Mouse (Mus musculus) macrophage (primary cell): ENCODE results near the gene Cyp4b1. TPM values are rescaled to one million over a fixed set of nuclear protein-coding genes. Genes with fewer than 3 reads are reported as not detected.

Experiments used
- H3K27ac ChIP-seq: fragments of 350-480 bp; formaldehyde crosslinking; 2 replicates; pipeline ENCODE4 v1.9.0; 2021
- H3K36me3 ChIP-seq: fragments of 350-480 bp; formaldehyde crosslinking; 2 replicates; pipeline ENCODE4 v1.9.0; 2021; ENCODE audit errors: inconsistent target
- H3K4me3 ChIP-seq: fragments of 350-480 bp; formaldehyde crosslinking; 2 replicates; pipeline ENCODE4 v1.9.0; 2021; ENCODE audit errors: inconsistent target
- H3K79me2 ChIP-seq: fragments of 350-480 bp; formaldehyde crosslinking; 2 replicates; pipeline ENCODE4 v1.9.0; 2021; ENCODE audit errors: inconsistent target
- WGBS: methylation state at CpG from one replicate; pipeline ENCODE4 v1.1.7; 2026; ENCODE audit warnings: inconsistent platforms; ENCODE audit not compliant: missing documents; 5-methylcytosine and 5-hydroxymethylcytosine counted together
- polyA plus RNA-seq: library from polyadenylated mRNA; stranded (reverse); fragments of 250-400 nt; gene quantifications from 3 replicates; pipeline ENCODE4 v1.2.4, GENCODE M21; 2018; ENCODE audit warnings: inconsistent platforms

Gene Cyp4b1
- polyA plus RNA-seq, 1 experiment from 2014 or later, result not detected

GRCm38 (mm10) chr4:115596824-115597336 is 50.6 kb downstream of the Cyp4b1 start:
- WGBS, result 79% methylated on average over 2 of the region's 2 CpGs
- Histone ChIP-seq H3K36me3 (no peaks in the 10 kb centered on the region), H3K79me2 (no peaks in the 10 kb centered on the region), H3K27ac (no peak overlapping the region), H3K4me3 (no peak overlapping the region)

GRCm38 (mm10) chr4:115596357-115596756 is 51.2 kb downstream of the Cyp4b1 start:
- Histone ChIP-seq H3K79me2 (no peaks in the 10 kb centered on the region), H3K4me3 (no peak overlapping the region), H3K27ac (no peak overlapping the region), H3K36me3 (no peaks in the 10 kb centered on the region)
- WGBS, result 94% methylated on average over 1 of the region's 1 CpGs

- Histone ChIP-seq H3K4me3 (no peak overlapping the region), H3K36me3 (no peaks in the 10 kb centered on the region), H3K79me2 (no peaks in the 10 kb centered on the region), H3K27ac (no peak overlapping the region)
These were observed 64.5 kb downstream of the Cyp4b1 start for GRCm38 (mm10) chr4:115583036-115583435.

GRCm38 (mm10) chr4:115575776-115576175 is 71.7 kb downstream of the Cyp4b1 start:
- Histone ChIP-seq H3K79me2 (no peaks in the 10 kb centered on the region), H3K4me3 (no peak overlapping the region), H3K27ac (no peak overlapping the region), H3K36me3 (no peaks in the 10 kb centered on the region)
- WGBS, result 77% methylated on average over 2 of the region's 2 CpGs

- 91% methylated on average over 3 of the region's 3 CpGs for WGBS
- Histone ChIP-seq H3K79me2 (no peaks in the 10 kb centered on the region), H3K36me3 (no peaks in the 10 kb centered on the region), H3K27ac (no peak overlapping the region), H3K4me3 (no peak overlapping the region)
These were observed 72.3 kb downstream of the Cyp4b1 start for GRCm38 (mm10) chr4:115575255-115575654.

Other genes with a start within 250 kb of the Cyp4b1 start
- not detected in 3 replicates for gene Cyp4a12b, start 236.1 kb downstream of the Cyp4b1 start, polyA plus RNA-seq
- not detected in 3 replicates for gene Cyp4a30b, start 195.1 kb downstream of the Cyp4b1 start, polyA plus RNA-seq
- gene Cyp4a14, start 151.6 kb downstream of the Cyp4b1 start, polyA plus RNA-seq, result not detected in 3 replicates
- gene Cyp4a10, start 129.5 kb downstream of the Cyp4b1 start, polyA plus RNA-seq, result not detected in 3 replicates
- not detected in 3 replicates for gene Cyp4a31, start 84.1 kb downstream of the Cyp4b1 start, polyA plus RNA-seq
- gene Cyp4a32, start 46.8 kb downstream of the Cyp4b1 start, polyA plus RNA-seq, result not detected in 3 replicates
- 35.0 to 37.4 TPM (median 35.5 TPM) in 3 replicates for gene Efcab14, start 90.0 kb upstream of the Cyp4b1 start, polyA plus RNA-seq
- not detected in 3 replicates for gene Tex38, start 133.3 kb upstream of the Cyp4b1 start, polyA plus RNA-seq
- 16.5 to 19.3 TPM (median 19.0 TPM) in 3 replicates for gene Atpaf1, start 137.1 kb upstream of the Cyp4b1 start, polyA plus RNA-seq
- 16.6 to 27.7 TPM (median 23.8 TPM) in 3 replicates for gene Mob3c, start 180.4 kb upstream of the Cyp4b1 start, polyA plus RNA-seq
- 62.4 to 141 TPM (median 130 TPM) in 3 replicates for gene Mknk1, start 191.5 kb upstream of the Cyp4b1 start, polyA plus RNA-seq
- not detected in 3 replicates for gene Kncn, start 236.7 kb upstream of the Cyp4b1 start, polyA plus RNA-seq
- gene 6430628N08Rik, start 242.9 kb upstream of the Cyp4b1 start, polyA plus RNA-seq, result not detected in 3 replicates